Mouse (Mus musculus) kidney, adult 8-10 months (tissue): ENCODE data around the gene Astn1.

Experiments used
- DNase-seq, 2 experiments: peaks; one replicate each; pipeline ENCODE4 v3.0.0; 2022

Astn1 gene

GRCm38 (mm10) chr1:158545095-158545494 lies 183.0 kb downstream of the Astn1 start:
- DNase-seq: no peak

- no peak for DNase-seq
Measured at GRCm38 (mm10) chr1:158546513-158546912, 184.4 kb downstream of the Astn1 start.

GRCm38 (mm10) chr1:158547592-158548211 lies 185.6 kb downstream of the Astn1 start:
- DNase-seq: no peak

GRCm38 (mm10) chr1:158548319-158548718 lies 186.2 kb downstream of the Astn1 start:
- DNase-seq: no peak

GRCm38 (mm10) chr1:158549616-158550015 lies 187.5 kb downstream of the Astn1 start:
- no peak for DNase-seq

GRCm38 (mm10) chr1:158551951-158552350 lies 189.9 kb downstream of the Astn1 start:
- no peak for DNase-seq

GRCm38 (mm10) chr1:158553341-158553740 lies 191.3 kb downstream of the Astn1 start:
- no peak for DNase-seq

GRCm38 (mm10) chr1:158554020-158554505 lies 192.0 kb downstream of the Astn1 start:
- no peak for DNase-seq

- DNase-seq: no peak
Measured at GRCm38 (mm10) chr1:158573168-158573567, 211.1 kb downstream of the Astn1 start.

GRCm38 (mm10) chr1:158573597-158573996 lies 211.5 kb downstream of the Astn1 start:
- DNase-seq: no peak

- no peak for DNase-seq
Measured at GRCm38 (mm10) chr1:158575997-158576396, 213.9 kb downstream of the Astn1 start.

- DNase-seq: no peak
Measured at GRCm38 (mm10) chr1:158581806-158582205, 219.7 kb downstream of the Astn1 start.

GRCm38 (mm10) chr1:158588903-158589302 lies 226.8 kb downstream of the Astn1 start:
- DNase-seq: no peak

GRCm38 (mm10) chr1:158596726-158597448 lies 234.8 kb downstream of the Astn1 start:
- peak; percentile 40 to 74 for DNase-seq

- no peak for DNase-seq
Measured at GRCm38 (mm10) chr1:158597996-158598395, 235.9 kb downstream of the Astn1 start.

GRCm38 (mm10) chr1:158599435-158599834 lies 237.4 kb downstream of the Astn1 start:
- DNase-seq: no peak

- peak; percentile 55 to 80 for DNase-seq
Measured at GRCm38 (mm10) chr1:158603056-158603455, 241.0 kb downstream of the Astn1 start.

GRCm38 (mm10) chr1:158604149-158604548 lies 242.1 kb downstream of the Astn1 start:
- peak; percentile 61 to 73 for DNase-seq

GRCm38 (mm10) chr1:158605597-158605996 lies 243.5 kb downstream of the Astn1 start:
- DNase-seq: no peak

- no peak for DNase-seq
Measured at GRCm38 (mm10) chr1:158606324-158606723, 244.3 kb downstream of the Astn1 start.

GRCm38 (mm10) chr1:158607201-158607600 lies 245.1 kb downstream of the Astn1 start:
- DNase-seq: no peak

- no peak for DNase-seq
Measured at GRCm38 (mm10) chr1:158615202-158615601, 253.1 kb downstream of the Astn1 start.

- DNase-seq: peak; percentile 36 to 61
Measured at GRCm38 (mm10) chr1:158617943-158618342, 255.9 kb downstream of the Astn1 start.

GRCm38 (mm10) chr1:158632935-158633334 lies 270.9 kb downstream of the Astn1 start:
- DNase-seq: peak in 1 of 2 experiments; percentile 11
